Mouse (Mus musculus) 3T3-L1 (cell line): ENCODE results near the gene Fgf11.

Source experiments
- DNase-seq: peaks from one replicate; pipeline ENCODE4 v3.0.0-alpha.2; 2015; ENCODE audit warnings: low read depth, low spot score

The Fgf11 gene

GRCm38 (mm10) chr11:69801379-69801977, at the start of gene Fgf11:
Gene Fgf11, minus strand, starts transcription at chr11:69801857.
- DNase-seq: no peak

GRCm38 (mm10) chr11:69850754-69851153, 49.1 kb upstream of the Fgf11 start:
- DNase-seq: no peak

- DNase-seq: no peak
Measured at GRCm38 (mm10) chr11:69849884-69850283, 48.2 kb upstream of the Fgf11 start.

GRCm38 (mm10) chr11:69849128-69849527, 47.5 kb upstream of the Fgf11 start:
- no peak for DNase-seq

GRCm38 (mm10) chr11:69848021-69848420, 46.4 kb upstream of the Fgf11 start:
- no peak for DNase-seq

- DNase-seq: peak; percentile 62
Measured at GRCm38 (mm10) chr11:69846738-69847688, 45.4 kb upstream of the Fgf11 start.

- peak; percentile 90 for DNase-seq
Measured at GRCm38 (mm10) chr11:69846198-69846680, 44.6 kb upstream of the Fgf11 start, which contains the start of gene Plscr3. Gene Plscr3, plus strand, starts transcription at chr11:69846376.

- DNase-seq: peak; percentile 69
Measured at GRCm38 (mm10) chr11:69838714-69839104, 37.1 kb upstream of the Fgf11 start.

GRCm38 (mm10) chr11:69837952-69838713, 36.5 kb upstream of the Fgf11 start, which contains the start of gene Tmem256:
Gene Tmem256, plus strand, starts transcription at chr11:69838514.
- DNase-seq: peak; percentile 99

GRCm38 (mm10) chr11:69837604-69837951, 35.9 kb upstream of the Fgf11 start, which contains the start of gene Nlgn2:
Gene Nlgn2, minus strand, starts transcription at chr11:69837784.
- no peak for DNase-seq

- DNase-seq: peak; percentile 33
Measured at GRCm38 (mm10) chr11:69836703-69837576, 35.3 kb upstream of the Fgf11 start.

- no peak for DNase-seq
Measured at GRCm38 (mm10) chr11:69835966-69836335, 34.3 kb upstream of the Fgf11 start.

- no peak for DNase-seq
Measured at GRCm38 (mm10) chr11:69835326-69835965, 33.8 kb upstream of the Fgf11 start.

GRCm38 (mm10) chr11:69834001-69834549, 32.4 kb upstream of the Fgf11 start:
- DNase-seq: no peak

- no peak for DNase-seq
Measured at GRCm38 (mm10) chr11:69833554-69833953, 31.9 kb upstream of the Fgf11 start.

GRCm38 (mm10) chr11:69828832-69829231, 27.2 kb upstream of the Fgf11 start:
- DNase-seq: no peak

- no peak for DNase-seq
Measured at GRCm38 (mm10) chr11:69823456-69823855, 21.8 kb upstream of the Fgf11 start.

- DNase-seq: no peak
Measured at GRCm38 (mm10) chr11:69822080-69822479, 20.4 kb upstream of the Fgf11 start, which contains the start of gene Spem1. Gene Spem1, minus strand, starts transcription at chr11:69822180.

GRCm38 (mm10) chr11:69818871-69819270, 17.2 kb upstream of the Fgf11 start:
- DNase-seq: no peak

GRCm38 (mm10) chr11:69818365-69818764, 16.7 kb upstream of the Fgf11 start, which contains the start of gene Spem2:
Gene Spem2, minus strand, starts transcription at chr11:69818465.
- no peak for DNase-seq
